ENCODE assay signal across 9 mouse cellular contexts in the genomic region with DNA sequence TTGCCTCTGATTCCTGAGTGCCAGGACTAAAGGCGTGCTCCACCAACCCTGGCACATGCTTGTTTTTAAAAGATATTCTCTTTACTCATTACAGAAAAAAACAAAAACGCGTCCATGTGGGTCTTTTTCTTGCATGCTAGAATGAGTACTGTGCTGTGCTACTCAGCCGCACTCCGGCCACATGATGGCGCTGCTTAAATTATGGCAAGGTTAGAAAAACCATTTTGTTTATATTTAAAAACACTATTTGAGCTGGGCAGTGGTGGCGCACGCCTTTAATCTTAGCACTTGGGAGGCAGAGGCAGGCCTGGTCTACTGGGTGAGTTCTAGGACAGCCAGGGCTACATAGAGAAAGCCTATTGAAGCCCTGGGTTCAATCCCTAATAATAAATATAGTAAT. TPM values are rescaled to one million over a fixed set of nuclear protein-coding genes. Genes with fewer than 3 reads are reported as not detected.
DNase-seq lines count a peak whose midpoint lies in the region; ATAC-seq and TF ChIP-seq lines count a peak whose summit lies in the region.
"Had no signal": no experiment of that assay in that cellular context is flagged by ENCODE, and none has a peak within 500 bp of the region (broad histone marks: within the 10 kb centered on the region; RNA-seq: fewer than 3 reads in every experiment).

No protein-coding gene starts in this region.

- ATAC-seq in embryonic facial prominence, embryonic 11.5 days (replicated peaks; ENCODE audit: insufficient number of reproducible peaks, low FRiP score, low TSS enrichment, low read depth), result no peak

- TF ChIP-seq POLR2A in bone marrow macrophage, adult 2 months (IDR thresholded peaks at IDR 0.05; ENCODE audit: borderline replicate concordance, low read depth, low read length), result no peak

- H3K27me3 ChIP-seq in embryonic facial prominence, embryonic 11.5 days (ENCODE audit: control insufficient read depth, insufficient read depth, low read length), result no peaks in the 10 kb centered on the region
- no peaks in the 10 kb centered on the region for H3K27me3 ChIP-seq in embryonic facial prominence, embryonic 10.5 days (replicated peaks; ENCODE audit: low read depth, poor library complexity, severe bottlenecking)

- H3K36me3 ChIP-seq in embryonic facial prominence, embryonic 11.5 days (replicated peaks; ENCODE audit: control insufficient read depth, insufficient read depth, low read depth, low read length), result no peaks in the 10 kb centered on the region; the same call in none of the 2 replicates
- peaks cover 96% of the 10 kb centered on the region for H3K36me3 ChIP-seq in embryonic facial prominence, embryonic 10.5 days (replicated peaks)

- H3K9me3 ChIP-seq in embryonic facial prominence, embryonic 11.5 days (replicated peaks; ENCODE audit: control insufficient read depth, low read length), result no peaks in the 10 kb centered on the region
- H3K9me3 ChIP-seq in embryonic facial prominence, embryonic 10.5 days, result no peaks in the 10 kb centered on the region

- intact Hi-C loops in left cerebral cortex, adult 2 months (cut with DNase I), result no loop called here
- intact Hi-C loops in left cerebral cortex, postnatal 25 days (cut with DNase I), result no loop called here

- peak; percentile 18 for DNase-seq in embryonic facial prominence, embryonic 11.5 days (ENCODE audit: low spot score)
- no peak for DNase-seq in embryonic facial prominence, embryonic 10.5 days (ENCODE audit: low spot score)
- DNase-seq in left cerebral cortex, adult 2 months (ENCODE audit: extremely low spot score in 1 of 2, low spot score in 2 of 2), result no peak
- no peak for DNase-seq in left cerebral cortex, postnatal 25 days (ENCODE audit: low spot score in 2 of 2)
- DNase-seq in 416B (ENCODE audit: low read depth), result peak; percentile 56
- DNase-seq in ovary, postnatal 14 days (ENCODE audit: low spot score), result no peak
- DNase-seq in adrenal gland, adult 2 months, result no peak

- peak; percentile 13 for TF ChIP-seq CTCF in left cerebral cortex, adult 2 months (IDR thresholded peaks at IDR 0.05)
- peak; percentile 59 for TF ChIP-seq CTCF in bone marrow macrophage, adult 2 months (IDR thresholded peaks at IDR 0.05; ENCODE audit: low read depth, low read length)

- no peaks in the 10 kb centered on the region for H3K4me1 ChIP-seq in embryonic facial prominence, embryonic 11.5 days (ENCODE audit: control insufficient read depth, insufficient read depth, low read length)
- peaks cover 5% of the 10 kb centered on the region for H3K4me1 ChIP-seq in embryonic facial prominence, embryonic 10.5 days
- H3K4me1 ChIP-seq in bone marrow macrophage, adult 2 months (ENCODE audit: control insufficient read depth, insufficient read depth, low read length), result no peaks in the 10 kb centered on the region

- H3K9ac ChIP-seq in embryonic facial prominence, embryonic 11.5 days (replicated peaks; ENCODE audit: low read length), result no peak overlapping the region
- H3K9ac ChIP-seq: hindbrain, embryonic 14.5 days had no signal

- no peak overlapping the region for H3K4me2 ChIP-seq in embryonic facial prominence, embryonic 11.5 days (ENCODE audit: low read depth, low read length)
- H3K4me2 ChIP-seq: hindbrain, embryonic 14.5 days had no signal

- H3K27ac ChIP-seq in embryonic facial prominence, embryonic 11.5 days (replicated peaks; ENCODE audit: low read depth, low read length), result no peak overlapping the region
- H3K27ac ChIP-seq in embryonic facial prominence, embryonic 10.5 days (replicated peaks), result no peak overlapping the region
- no peak overlapping the region for H3K27ac ChIP-seq in left cerebral cortex, adult 2 months
- H3K27ac ChIP-seq in bone marrow macrophage, adult 2 months (ENCODE audit: insufficient read depth, low read depth, low read length), result no peak overlapping the region
- H3K27ac ChIP-seq: hindbrain, embryonic 14.5 days had no signal

- WGBS in embryonic facial prominence, embryonic 11.5 days, result 85% methylated on average over 8 of the region's 8 CpGs
- WGBS in embryonic facial prominence, embryonic 10.5 days, result 86% methylated on average over 8 of the region's 8 CpGs

- H3K4me3 ChIP-seq in embryonic facial prominence, embryonic 11.5 days (ENCODE audit: low read depth, low read length), result no peak overlapping the region
- no peak overlapping the region for H3K4me3 ChIP-seq in embryonic facial prominence, embryonic 10.5 days
- no peak overlapping the region for H3K4me3 ChIP-seq in left cerebral cortex, adult 2 months
- no peak overlapping the region for H3K4me3 ChIP-seq in bone marrow macrophage, adult 2 months (ENCODE audit: insufficient read depth, low read length)

RNA-seq across cellular contexts. Expression of a gene that starts 16.8 kb away (rescaled TPM):
- polyA plus RNA-seq in embryonic facial prominence, embryonic 11.5 days (2014; fragmentation: Nextera tagmentation; extraction: Ambion mirVana), result 16.3 and 21.8 TPM in 2 replicates
- 28.0 and 28.8 TPM in 2 replicates for polyA plus RNA-seq in embryonic facial prominence, embryonic 10.5 days (2016; fragmentation: Nextera tagmentation; extraction: Ambion mirVana)
- 10 to 100 TPM; 14.9 to 20.1 TPM for total RNA-seq in left cerebral cortex, adult 2 months (2021)
- total RNA-seq in left cerebral cortex, postnatal 25 days (2021), result 10 to 100 TPM; 15.3 to 16.4 TPM
- 488 and 518 TPM in 2 replicates for polyA plus RNA-seq in bone marrow macrophage, adult 2 months (2012; ENCODE audit: insufficient read depth, insufficient read length, missing spikeins)
- total RNA-seq in adrenal gland, adult 2 months (2021), result 10 to 100 TPM; 63.5 to 84.6 TPM
- 181 and 204 TPM in 2 replicates for polyA plus RNA-seq in adrenal gland, adult 2 months (2012; rRNA removed)

RNA-seq across cellular contexts. Expression of a gene that starts 22.4 kb away (rescaled TPM):
- 248 and 267 TPM in 2 replicates for polyA plus RNA-seq in embryonic facial prominence, embryonic 11.5 days (2014; fragmentation: Nextera tagmentation; extraction: Ambion mirVana)
- 250 and 258 TPM in 2 replicates for polyA plus RNA-seq in embryonic facial prominence, embryonic 10.5 days (2016; fragmentation: Nextera tagmentation; extraction: Ambion mirVana)
- total RNA-seq in left cerebral cortex, adult 2 months (2021), result 100 to 1,000 TPM; 129 to 133 TPM
- total RNA-seq in left cerebral cortex, postnatal 25 days (2021), result 100 to 1,000 TPM; 124 to 137 TPM
- 80.5 and 85.1 TPM in 2 replicates for polyA plus RNA-seq in bone marrow macrophage, adult 2 months (2012; ENCODE audit: insufficient read depth, insufficient read length, missing spikeins)
- total RNA-seq in adrenal gland, adult 2 months (2021), result 100 to 1,000 TPM; 376 to 380 TPM
- 391 and 420 TPM in 2 replicates for polyA plus RNA-seq in adrenal gland, adult 2 months (2012; rRNA removed)

RNA-seq across cellular contexts. Expression of a gene that starts 38.6 kb away (rescaled TPM):
- 38.1 and 46.2 TPM in 2 replicates for polyA plus RNA-seq in embryonic facial prominence, embryonic 11.5 days (2014; fragmentation: Nextera tagmentation; extraction: Ambion mirVana)
- 50.0 and 51.8 TPM in 2 replicates for polyA plus RNA-seq in embryonic facial prominence, embryonic 10.5 days (2016; fragmentation: Nextera tagmentation; extraction: Ambion mirVana)
- 100 to 1,000 TPM in 1 of 2 experiments, 10 to 100 TPM in 1; 96.7 to 120 TPM for total RNA-seq in left cerebral cortex, adult 2 months (2021)
- 10 to 100 TPM; 82.8 to 93.7 TPM for total RNA-seq in left cerebral cortex, postnatal 25 days (2021)
- 22.0 and 22.5 TPM in 2 replicates for polyA plus RNA-seq in bone marrow macrophage, adult 2 months (2012; ENCODE audit: insufficient read depth, insufficient read length, missing spikeins)
- total RNA-seq in adrenal gland, adult 2 months (2021), result 100 to 1,000 TPM in 1 of 2 experiments, 10 to 100 TPM in 1; 42.1 to 124 TPM
- 149 and 154 TPM in 2 replicates for polyA plus RNA-seq in adrenal gland, adult 2 months (2012; rRNA removed)

RNA-seq across cellular contexts. Expression of a gene that starts 39.4 kb away (rescaled TPM):
- polyA plus RNA-seq in embryonic facial prominence, embryonic 11.5 days (2014; fragmentation: Nextera tagmentation; extraction: Ambion mirVana), result 0.49 and 1.00 TPM in 2 replicates
- polyA plus RNA-seq in embryonic facial prominence, embryonic 10.5 days (2016; fragmentation: Nextera tagmentation; extraction: Ambion mirVana), result 0.48 and 0.81 TPM in 2 replicates
- total RNA-seq in left cerebral cortex, adult 2 months (2021), result 1 to 10 TPM; 2.3 to 3.3 TPM
- 1 to 10 TPM; 2.2 to 2.4 TPM for total RNA-seq in left cerebral cortex, postnatal 25 days (2021)
- polyA plus RNA-seq in bone marrow macrophage, adult 2 months (2012; ENCODE audit: insufficient read depth, insufficient read length, missing spikeins), result 83.9 and 85.6 TPM in 2 replicates
- 100 to 1,000 TPM in 1 of 2 experiments, 10 to 100 TPM in 1; 26.6 to 136 TPM for total RNA-seq in adrenal gland, adult 2 months (2021)
- 115 and 188 TPM in 2 replicates for polyA plus RNA-seq in adrenal gland, adult 2 months (2012; rRNA removed)

RNA-seq across cellular contexts. Expression of a gene that starts 44.8 kb away (rescaled TPM):
- 6.0 and 6.3 TPM in 2 replicates for polyA plus RNA-seq in embryonic facial prominence, embryonic 11.5 days (2014; fragmentation: Nextera tagmentation; extraction: Ambion mirVana)
- polyA plus RNA-seq in embryonic facial prominence, embryonic 10.5 days (2016; fragmentation: Nextera tagmentation; extraction: Ambion mirVana), result 7.3 and 8.4 TPM in 2 replicates
- 10 to 100 TPM; 12.9 to 16.3 TPM for total RNA-seq in left cerebral cortex, adult 2 months (2021)
- 10 to 100 TPM; 14.1 to 16.1 TPM for total RNA-seq in left cerebral cortex, postnatal 25 days (2021)
- 1,272 and 1,428 TPM in 2 replicates for polyA plus RNA-seq in bone marrow macrophage, adult 2 months (2012; ENCODE audit: insufficient read depth, insufficient read length, missing spikeins)
- total RNA-seq in adrenal gland, adult 2 months (2021), result 10 to 100 TPM; 48.3 to 59.2 TPM
- 180 and 186 TPM in 2 replicates for polyA plus RNA-seq in adrenal gland, adult 2 months (2012; rRNA removed)

Comparison
In these comparisons a context has a peak if more than half of its experiments do, and no peak if none do; other contexts are left out.
1. DNase-seq: peak in embryonic facial prominence, embryonic 11.5 days (single experiment) and 416B (single experiment); none in embryonic facial prominence, embryonic 10.5 days (single experiment), left cerebral cortex, adult 2 months (0 of 2), left cerebral cortex, postnatal 25 days (0 of 2), ovary, postnatal 14 days (single experiment) and adrenal gland, adult 2 months (single experiment).